Mouse (Mus musculus): ENCODE data around the gene Gm16253.

DNA sequence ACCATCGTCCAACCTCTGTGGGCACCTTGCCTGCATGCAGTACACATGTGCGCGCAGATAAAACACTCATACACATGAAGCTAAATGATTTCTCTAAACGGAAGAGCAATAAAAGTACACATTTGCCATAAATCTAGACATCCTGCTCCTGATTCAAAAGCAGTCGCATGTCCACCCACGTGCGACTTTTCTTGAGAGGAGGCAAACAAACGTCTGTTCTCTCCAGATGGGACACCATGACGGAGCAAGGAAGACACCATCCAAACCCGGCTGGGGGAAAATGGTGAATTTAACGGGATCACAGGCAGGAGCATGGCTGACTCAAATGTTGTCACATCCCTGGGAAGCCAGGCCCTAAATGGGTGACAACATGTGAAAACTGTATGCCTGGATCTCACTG, 33.4 kb upstream of the Gm16253 start:
- TF ChIP-seq POLR2A (IDR thresholded peaks at IDR 0.05; ENCODE audit: borderline replicate concordance, extremely low read depth, low read depth, low read length) (no peak), CTCF (IDR thresholded peaks at IDR 0.05; ENCODE audit: insufficient read depth, low read length) (no peak)

All from lung, adult 2 months (tissue).